Mouse (Mus musculus) stomach, embryonic 16.5 days (tissue): ENCODE measurements around the gene Zkscan14. TPM values are rescaled to one million over a fixed set of nuclear protein-coding genes. Genes with fewer than 3 reads are reported as not detected.

ENCODE experiments used
- ATAC-seq: fragments of 200-750 bp; cut with Nextera tagmentation; 2 replicates; pipeline ENCODE4 v1.8.0; 2017; ENCODE audit warnings: moderate number of reproducible peaks, moderate TSS enrichment; ENCODE audit not compliant: insufficient read depth, low FRiP score
- H3K27ac ChIP-seq: fragments of 300-500 bp; sonication (generic); 2 replicates; pipeline ENCODE4 v1.5.1; 2014; ENCODE audit warnings: low read length
- H3K27me3 ChIP-seq: fragments of 300-500 bp; sonication (generic); 2 replicates; pipeline ENCODE4 v1.6.1; 2014; ENCODE audit warnings: low read length, control low read depth, mixed read lengths; ENCODE audit not compliant: control insufficient read depth, insufficient read depth
- H3K36me3 ChIP-seq: fragments of 300-500 bp; sonication (generic); 2 replicates; pipeline ENCODE4 v1.6.1; 2014; ENCODE audit warnings: low read length; ENCODE audit not compliant: control insufficient read depth, insufficient read depth
- H3K4me1 ChIP-seq: fragments of 300-500 bp; sonication (generic); 2 replicates; pipeline ENCODE4 v1.6.1; 2014; ENCODE audit warnings: low read length, control low read depth, mixed read lengths; ENCODE audit not compliant: control insufficient read depth, insufficient read depth
- H3K4me2 ChIP-seq: fragments of 300-500 bp; sonication (generic); 2 replicates; pipeline ENCODE4 v1.6.1; 2014; ENCODE audit warnings: low read depth, low read length, mixed read lengths
- H3K4me3 ChIP-seq: fragments of 300-500 bp; sonication (generic); replicated peaks from 2 replicates; pipeline ENCODE4 v1.5.1; 2014; ENCODE audit warnings: mild to moderate bottlenecking, low read length
- H3K9ac ChIP-seq: fragments of 300-500 bp; sonication (generic); 2 replicates; pipeline ENCODE4 v1.6.1; 2014; ENCODE audit warnings: low read length
- H3K9me3 ChIP-seq: fragments of 300-500 bp; sonication (generic); replicated peaks from 2 replicates; pipeline ENCODE4 v1.6.1; 2016; ENCODE audit warnings: low read length, control low read depth; ENCODE audit not compliant: control insufficient read depth
- WGBS: fragments of 180-500 bp; shearing (Covaris S2); extraction: QIAGEN DNeasy Blood & Tissue Kit; methylation state at CpG from one replicate; pipeline ENCODE4 v1.1.7; 2014; 5-methylcytosine and 5-hydroxymethylcytosine counted together
- polyA plus RNA-seq: library from polyadenylated mRNA; unstranded; fragments of >200 nt; fragmentation: Nextera tagmentation; extraction: Ambion mirVana; gene quantifications from 2 replicates; pipeline ENCODE4 v1.2.1, GENCODE M21; 2015

Zkscan14 gene
- polyA plus RNA-seq, 1 experiment from 2014 or later = 8.5 TPM

- no peak overlapping the region for H3K9ac ChIP-seq
- H3K27me3 ChIP-seq = no peaks in the 10 kb centered on the region
- H3K36me3 ChIP-seq = peaks cover 24% of the 10 kb centered on the region; the same call in 1 of the 2 replicates
- no peaks in the 10 kb centered on the region for H3K9me3 ChIP-seq
- no peak overlapping the region for H3K27ac ChIP-seq
- no peak overlapping the region for H3K4me3 ChIP-seq
- no peaks in the 10 kb centered on the region for H3K4me1 ChIP-seq
- ATAC-seq = no peak
- WGBS = 85% methylated on average over 5 of the region's 5 CpGs
- H3K4me2 ChIP-seq = no peak overlapping the region
These were observed 49.0 kb downstream of the Zkscan14 start for GRCm38 (mm10) chr5:145152690-145153089.

- no peaks in the 10 kb centered on the region for H3K9me3 ChIP-seq
- H3K27ac ChIP-seq = no peak overlapping the region
- H3K9ac ChIP-seq = no peak overlapping the region
- no peak for ATAC-seq
- H3K4me1 ChIP-seq = no peaks in the 10 kb centered on the region
- H3K36me3 ChIP-seq = peaks cover 31% of the 10 kb centered on the region
- 88% methylated on average over 6 of the region's 6 CpGs for WGBS
- no peak overlapping the region for H3K4me3 ChIP-seq
- H3K27me3 ChIP-seq = no peaks in the 10 kb centered on the region
- H3K4me2 ChIP-seq = no peak overlapping the region
These were observed 52.4 kb downstream of the Zkscan14 start for GRCm38 (mm10) chr5:145149294-145149693.

GRCm38 (mm10) chr5:145147748-145148147 lies 53.9 kb downstream of the Zkscan14 start:
- 86% methylated on average over 5 of the region's 5 CpGs for WGBS
- no peak overlapping the region for H3K4me3 ChIP-seq
- no peak for ATAC-seq
- no peaks in the 10 kb centered on the region for H3K27me3 ChIP-seq
- H3K9ac ChIP-seq = no peak overlapping the region
- H3K4me1 ChIP-seq = no peaks in the 10 kb centered on the region
- no peaks in the 10 kb centered on the region for H3K9me3 ChIP-seq
- no peak overlapping the region for H3K4me2 ChIP-seq
- H3K36me3 ChIP-seq = peaks cover 36% of the 10 kb centered on the region
- no peak overlapping the region for H3K27ac ChIP-seq

Other genes with a start within 250 kb of the Zkscan14 start
- 7.0 and 7.7 TPM in 2 replicates for gene Smurf1, start 236.0 kb downstream of the Zkscan14 start, polyA plus RNA-seq
- gene Gm4871, start 169.1 kb downstream of the Zkscan14 start, polyA plus RNA-seq = not detected in 2 replicates
- gene 1700018F24Rik, start 158.9 kb downstream of the Zkscan14 start, polyA plus RNA-seq = not detected in 2 replicates
- 148 and 155 TPM in 2 replicates for gene Arpc1a, start 118.0 kb downstream of the Zkscan14 start, polyA plus RNA-seq
- 0.08 and 0.27 TPM in 2 replicates for gene Kpna7, start 117.8 kb downstream of the Zkscan14 start, polyA plus RNA-seq
- gene Arpc1b, start 87.7 kb downstream of the Zkscan14 start, polyA plus RNA-seq = 381 and 399 TPM in 2 replicates
- 77.8 and 81.4 TPM in 2 replicates for gene Pdap1, start 61.6 kb downstream of the Zkscan14 start, polyA plus RNA-seq
- 147 and 167 TPM in 2 replicates for gene Bud31, start 61.5 kb downstream of the Zkscan14 start, polyA plus RNA-seq
- gene Ptcd1, start 34.8 kb downstream of the Zkscan14 start, polyA plus RNA-seq = 15.1 and 17.4 TPM in 2 replicates
- gene Cpsf4, start 34.7 kb downstream of the Zkscan14 start, polyA plus RNA-seq = 35.2 and 36.3 TPM in 2 replicates
- 705 and 758 TPM in 2 replicates for gene Atp5j2, start 9.8 kb downstream of the Zkscan14 start, polyA plus RNA-seq
- gene Zkscan5, start 2.7 kb upstream of the Zkscan14 start, polyA plus RNA-seq = 11.1 and 11.3 TPM in 2 replicates
- 33.8 and 34.2 TPM in 2 replicates for gene Zfp655, start 29.8 kb upstream of the Zkscan14 start, polyA plus RNA-seq
- 0.21 and 0.36 TPM in 2 replicates for gene Zscan25, start 78.6 kb upstream of the Zkscan14 start, polyA plus RNA-seq
- not detected in 2 replicates for gene Cyp3a57, start 143.4 kb upstream of the Zkscan14 start, polyA plus RNA-seq